Comparison of ENCODE assay signal across 13 mouse cellular contexts in the genomic region with DNA sequence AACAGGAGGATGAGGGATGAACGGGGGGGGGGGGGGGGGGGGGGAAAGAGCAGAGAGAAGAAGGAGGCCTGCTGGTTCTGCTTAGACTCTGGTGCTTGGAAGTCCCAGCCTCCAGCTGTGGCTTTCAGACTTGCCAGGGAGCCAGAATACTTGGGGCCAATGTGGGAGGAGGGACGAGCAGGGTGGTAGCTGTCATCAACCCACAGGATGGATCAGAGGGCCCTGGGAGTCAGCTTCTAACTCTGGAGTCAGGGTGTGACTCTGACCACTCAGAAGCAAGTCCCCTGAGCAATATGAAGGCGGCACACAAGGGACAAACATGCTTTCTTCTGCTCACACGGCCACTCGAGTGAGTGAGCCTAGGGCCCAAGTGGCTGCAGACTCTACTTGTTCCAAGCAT. TPM values are rescaled to one million over a fixed set of nuclear protein-coding genes. Genes with fewer than 3 reads are reported as not detected.
A peak's percentile ranks its signal among the peaks of the same experiment; 100 is the strongest.
DNase-seq lines count a peak whose midpoint lies in the region; ATAC-seq and TF ChIP-seq lines count a peak whose summit lies in the region.
"Had no signal": no experiment of that assay in that cellular context is flagged by ENCODE, and none has a peak within 500 bp of the region (broad histone marks: within the 10 kb centered on the region; RNA-seq: fewer than 3 reads in every experiment).

No protein-coding gene starts in this region.

- H3K4me3 ChIP-seq in lung, postnatal 0 days (ENCODE audit: low read depth, low read length): no peak overlapping the region
- no peak overlapping the region for H3K4me3 ChIP-seq in heart, embryonic 13.5 days
- no peak overlapping the region for H3K4me3 ChIP-seq in intestine, embryonic 16.5 days (ENCODE audit: low read length)
- H3K4me3 ChIP-seq in stomach, embryonic 16.5 days (replicated peaks; ENCODE audit: low read length): no peak overlapping the region
- H3K4me3 ChIP-seq: hindbrain, embryonic 15.5 days had no signal

- H3K4me1 ChIP-seq in lung, postnatal 0 days (ENCODE audit: insufficient read depth, low read depth, low read length): no peaks in the 10 kb centered on the region
- H3K4me1 ChIP-seq in heart, embryonic 13.5 days: peaks cover 88% of the 10 kb centered on the region
- H3K4me1 ChIP-seq in intestine, embryonic 16.5 days (ENCODE audit: control insufficient read depth, insufficient read depth, low read length): peaks cover 10% of the 10 kb centered on the region
- peaks cover 16% of the 10 kb centered on the region for H3K4me1 ChIP-seq in stomach, embryonic 16.5 days (ENCODE audit: control insufficient read depth, insufficient read depth, low read length)
- H3K4me1 ChIP-seq: hindbrain, embryonic 15.5 days had no signal

- H3K4me2 ChIP-seq in lung, postnatal 0 days (replicated peaks; ENCODE audit: low read depth, low read length): no peak overlapping the region
- H3K4me2 ChIP-seq in heart, embryonic 13.5 days: no peak overlapping the region
- H3K4me2 ChIP-seq in intestine, embryonic 16.5 days (ENCODE audit: low read depth, low read length): no peak overlapping the region
- no peak overlapping the region for H3K4me2 ChIP-seq in stomach, embryonic 16.5 days (ENCODE audit: low read depth, low read length)
- H3K4me2 ChIP-seq: hindbrain, embryonic 15.5 days had no signal

- no peak overlapping the region for H3K9ac ChIP-seq in lung, postnatal 0 days (replicated peaks; ENCODE audit: low read depth)
- peak overlapping the region; percentile 58; the same call in 1 of the 2 replicates for H3K9ac ChIP-seq in heart, embryonic 13.5 days
- H3K9ac ChIP-seq in intestine, embryonic 16.5 days (ENCODE audit: low read depth, low read length): no peak overlapping the region
- H3K9ac ChIP-seq in stomach, embryonic 16.5 days (ENCODE audit: low read length): no peak overlapping the region
- H3K9ac ChIP-seq: hindbrain, embryonic 15.5 days had no signal

- TF ChIP-seq EP300 in lung, postnatal 0 days (IDR thresholded peaks at IDR 0.05): no peak

- no peak for ATAC-seq in lung, postnatal 0 days
- no peak for ATAC-seq in heart, embryonic 13.5 days (ENCODE audit: extremely low read depth, insufficient number of reproducible peaks, low FRiP score, low TSS enrichment)
- ATAC-seq in intestine, embryonic 16.5 days: no peak; the same call in 1 of the 2 replicates
- no peak for ATAC-seq in stomach, embryonic 16.5 days (ENCODE audit: insufficient read depth, low FRiP score)

- WGBS in lung, postnatal 0 days: 53% methylated on average over 4 of the region's 5 CpGs
- 50% methylated on average over 4 of the region's 5 CpGs for WGBS in heart, embryonic 13.5 days
- 71% methylated on average over 4 of the region's 5 CpGs for WGBS in intestine, embryonic 16.5 days
- whole genome bisulfite sequencing in stomach, embryonic 16.5 days: 68% methylated on average over 5 of the region's 5 CpGs

- peak; percentile 23 to 54 for DNase-seq in lung, adult 18-20 months
- DNase-seq in lung, postnatal 0 days (ENCODE audit: low spot score): no peak
- DNase-seq in kidney, postnatal 10 days: no peak
- no peak for DNase-seq in spleen, adult 18-20 months
- DNase-seq: adrenal gland, adult 2 months; cerebellum, postnatal 25 days; kidney, postnatal 25 days; liver; thymus, postnatal 14 days had no signal

- H3K9me3 ChIP-seq in lung, postnatal 0 days (ENCODE audit: low read length): no peaks in the 10 kb centered on the region
- H3K9me3 ChIP-seq in heart, embryonic 13.5 days: no peaks in the 10 kb centered on the region
- no peaks in the 10 kb centered on the region for H3K9me3 ChIP-seq in intestine, embryonic 16.5 days (ENCODE audit: control insufficient read depth, low read length)
- no peaks in the 10 kb centered on the region for H3K9me3 ChIP-seq in stomach, embryonic 16.5 days (replicated peaks; ENCODE audit: control insufficient read depth, low read length)
- H3K9me3 ChIP-seq: hindbrain, embryonic 15.5 days had no signal

- TF ChIP-seq CTCF in lung, postnatal 0 days (IDR thresholded peaks at IDR 0.05): no peak

- no peaks in the 10 kb centered on the region for H3K36me3 ChIP-seq in lung, postnatal 0 days (ENCODE audit: insufficient read depth, low read length)
- peaks cover 43% of the 10 kb centered on the region for H3K36me3 ChIP-seq in heart, embryonic 13.5 days
- no peaks in the 10 kb centered on the region for H3K36me3 ChIP-seq in intestine, embryonic 16.5 days (ENCODE audit: control insufficient read depth, insufficient read depth, low read length)
- H3K36me3 ChIP-seq in stomach, embryonic 16.5 days (ENCODE audit: control insufficient read depth, insufficient read depth, low read length): no peaks in the 10 kb centered on the region
- H3K36me3 ChIP-seq: hindbrain, embryonic 15.5 days had no signal

- H3K27me3 ChIP-seq in lung, postnatal 0 days (replicated peaks; ENCODE audit: insufficient read depth, low read length): no peaks in the 10 kb centered on the region; the same call in 1 of the 2 replicates
- no peaks in the 10 kb centered on the region for H3K27me3 ChIP-seq in heart, embryonic 13.5 days (replicated peaks)
- H3K27me3 ChIP-seq in intestine, embryonic 16.5 days (replicated peaks; ENCODE audit: control insufficient read depth, insufficient read depth, low read length): no peaks in the 10 kb centered on the region
- H3K27me3 ChIP-seq in stomach, embryonic 16.5 days (ENCODE audit: control insufficient read depth, insufficient read depth, low read length): no peaks in the 10 kb centered on the region
- H3K27me3 ChIP-seq: hindbrain, embryonic 15.5 days had no signal

- no peak overlapping the region for H3K27ac ChIP-seq in lung, postnatal 0 days (ENCODE audit: low read length)
- peak overlapping the region; percentile 95 for H3K27ac ChIP-seq in heart, embryonic 13.5 days (replicated peaks)
- peak overlapping the region; percentile 38 for H3K27ac ChIP-seq in intestine, embryonic 16.5 days (ENCODE audit: low read length)
- peak overlapping the region; percentile 57 for H3K27ac ChIP-seq in stomach, embryonic 16.5 days (ENCODE audit: low read length)
- H3K27ac ChIP-seq: hindbrain, embryonic 15.5 days had no signal

RNA-seq across cellular contexts. Expression of gene Ldb3, which starts 23.8 kb away (rescaled TPM):
- polyA plus RNA-seq in lung, postnatal 0 days (2015; fragmentation: Nextera tagmentation; extraction: Ambion mirVana): 2.6 and 3.3 TPM in 2 replicates
- 226 and 249 TPM in 2 replicates for polyA plus RNA-seq in heart, embryonic 13.5 days (2015; fragmentation: Nextera tagmentation; extraction: Ambion mirVana)
- polyA plus RNA-seq in intestine, embryonic 16.5 days (2015; fragmentation: Nextera tagmentation; extraction: Ambion mirVana): 12.8 and 15.7 TPM in 2 replicates
- 4.4 and 30.9 TPM in 2 replicates for polyA plus RNA-seq in stomach, embryonic 16.5 days (2015; fragmentation: Nextera tagmentation; extraction: Ambion mirVana)

RNA-seq across cellular contexts. Expression of gene Opn4, which starts 35.3 kb away (rescaled TPM):
- 0.12 and 0.15 TPM in 2 replicates for polyA plus RNA-seq in lung, postnatal 0 days (2015; fragmentation: Nextera tagmentation; extraction: Ambion mirVana)
- 4.8 and 5.8 TPM in 2 replicates for polyA plus RNA-seq in heart, embryonic 13.5 days (2015; fragmentation: Nextera tagmentation; extraction: Ambion mirVana)
- 0.34 TPM in 1 of 2 replicates, not detected in the other for polyA plus RNA-seq in intestine, embryonic 16.5 days (2015; fragmentation: Nextera tagmentation; extraction: Ambion mirVana)
- polyA plus RNA-seq in stomach, embryonic 16.5 days (2015; fragmentation: Nextera tagmentation; extraction: Ambion mirVana): 0.06 TPM in 1 of 2 replicates, not detected in the other
- polyA plus RNA-seq: hindbrain, embryonic 15.5 days had no signal

RNA-seq across cellular contexts. Expression of gene 9230112D13Rik, which starts 42.0 kb away (rescaled TPM):
- not detected in 2 replicates for polyA plus RNA-seq in lung, postnatal 0 days (2015; fragmentation: Nextera tagmentation; extraction: Ambion mirVana)
- polyA plus RNA-seq in heart, embryonic 13.5 days (2015; fragmentation: Nextera tagmentation; extraction: Ambion mirVana): not detected in 2 replicates
- not detected in 2 replicates for polyA plus RNA-seq in intestine, embryonic 16.5 days (2015; fragmentation: Nextera tagmentation; extraction: Ambion mirVana)
- polyA plus RNA-seq in stomach, embryonic 16.5 days (2015; fragmentation: Nextera tagmentation; extraction: Ambion mirVana): not detected in 2 replicates
- polyA plus RNA-seq: adrenal gland, adult 2 months; hindbrain, embryonic 15.5 days had no signal

Comparison
In these comparisons a context has a peak if more than half of its experiments do, and no peak if none do; other contexts are left out.
1. DNase-seq: peak in lung, adult 18-20 months (2 of 2); none in lung, postnatal 0 days (single experiment), kidney, postnatal 10 days (single experiment) and spleen, adult 18-20 months (0 of 2).